Mouse (Mus musculus) embryonic facial prominence, embryonic 11.5 days (tissue): Measurements from ENCODE around the gene Gstt2. TPM values are rescaled to one million over a fixed set of nuclear protein-coding genes. Genes with fewer than 3 reads are reported as not detected.

Experiments used
- ATAC-seq: fragments of 200-750 bp; cut with Nextera tagmentation; replicated peaks from 2 replicates; pipeline ENCODE4 v1.8.0; 2017; ENCODE audit warnings: low read depth; ENCODE audit not compliant: insufficient number of reproducible peaks, low FRiP score, low TSS enrichment
- DNase-seq: peaks from one replicate; pipeline ENCODE4 v3.0.0-alpha.2; 2015; ENCODE audit warnings: low spot score
- H3K27ac ChIP-seq: fragments of 300-500 bp; sonication (generic); replicated peaks from 2 replicates; pipeline ENCODE4 v1.5.1; 2014; ENCODE audit warnings: mild to moderate bottlenecking, low read depth, low read length, control low read depth
- H3K27me3 ChIP-seq: fragments of 300-500 bp; sonication (generic); 2 replicates; pipeline ENCODE4 v1.6.1; 2014; ENCODE audit warnings: mild to moderate bottlenecking, low read length, moderate library complexity, mixed read lengths; ENCODE audit not compliant: control insufficient read depth, insufficient read depth
- H3K36me3 ChIP-seq: fragments of 300-500 bp; sonication (generic); replicated peaks from 2 replicates; pipeline ENCODE4 v1.6.1; 2014; ENCODE audit warnings: low read depth, mild to moderate bottlenecking, low read length, moderate library complexity, mixed read lengths; ENCODE audit not compliant: control insufficient read depth, insufficient read depth
- H3K4me1 ChIP-seq: fragments of 300-500 bp; sonication (generic); 2 replicates; pipeline ENCODE4 v1.6.1; 2014; ENCODE audit warnings: low read length, mixed read lengths; ENCODE audit not compliant: control insufficient read depth, insufficient read depth
- H3K4me2 ChIP-seq: fragments of 300-500 bp; sonication (generic); 2 replicates; pipeline ENCODE4 v1.6.1; 2014; ENCODE audit warnings: low read depth, mild to moderate bottlenecking, control low read depth, low read length, moderate library complexity
- H3K4me3 ChIP-seq: fragments of 300-500 bp; sonication (generic); 2 replicates; pipeline ENCODE4 v1.5.1; 2014; ENCODE audit warnings: low read depth, low read length, control low read depth
- H3K9ac ChIP-seq: fragments of 300-500 bp; sonication (generic); replicated peaks from 2 replicates; pipeline ENCODE4 v1.6.1; 2014; ENCODE audit warnings: mild to moderate bottlenecking, control low read depth, low read length
- H3K9me3 ChIP-seq: fragments of 300-500 bp; sonication (generic); replicated peaks from 2 replicates; pipeline ENCODE4 v1.6.1; 2016; ENCODE audit warnings: mild to moderate bottlenecking, low read length, inconsistent platforms, mixed read lengths; ENCODE audit not compliant: control insufficient read depth
- WGBS: fragments of 180-500 bp; shearing (Covaris S2); extraction: QIAGEN DNeasy Blood & Tissue Kit; methylation state at CpG from one replicate; pipeline ENCODE4 v1.1.7; 2014; 5-methylcytosine and 5-hydroxymethylcytosine counted together
- polyA plus RNA-seq: library from polyadenylated mRNA; unstranded; fragments of >200 nt; fragmentation: Nextera tagmentation; extraction: Ambion mirVana; gene quantifications from 2 replicates; pipeline ENCODE4 v1.2.1, GENCODE M21; 2014

The Gstt2 gene
- polyA plus RNA-seq, 1 experiment from 2014 or later = 8.8 TPM

GRCm38 (mm10) chr10:75804217-75804616 is 33.0 kb downstream of the Gstt2 start:
- H3K27ac ChIP-seq = no peak overlapping the region
- H3K27me3 ChIP-seq = no peaks in the 10 kb centered on the region
- H3K36me3 ChIP-seq = no peaks in the 10 kb centered on the region
- DNase-seq = no peak
- H3K4me1 ChIP-seq = no peaks in the 10 kb centered on the region
- H3K4me3 ChIP-seq = no peak overlapping the region
- H3K4me2 ChIP-seq = no peak overlapping the region
- 60% methylated on average over 2 of the region's 2 CpGs for WGBS
- no peak overlapping the region for H3K9ac ChIP-seq
- no peaks in the 10 kb centered on the region for H3K9me3 ChIP-seq
- ATAC-seq = no peak

GRCm38 (mm10) chr10:75798176-75798696 is 39.0 kb downstream of the Gstt2 start, which contains the start of gene Gstt1:
Gstt1 (minus strand) TSS chr10:75798584.
- ATAC-seq (peak; percentile 24; the same call in 1 of the 2 replicates), DNase-seq (peak; percentile 63)
- H3K27me3 ChIP-seq = no peaks in the 10 kb centered on the region; the same call in 1 of the 2 replicates
- 2% methylated on average over 18 of the region's 18 CpGs for WGBS
- H3K9ac ChIP-seq = peak within 1 kb of the TSS; percentile 53
- no peaks in the 10 kb centered on the region for H3K36me3 ChIP-seq
- H3K9me3 ChIP-seq = no peaks in the 10 kb centered on the region
- peak within 1 kb of the TSS; percentile 33 for H3K4me3 ChIP-seq
- peak within 1 kb of the TSS; percentile 74 for H3K4me2 ChIP-seq
- H3K27ac ChIP-seq = no peak within 1 kb of the TSS
- H3K4me1 ChIP-seq = no peaks in the 10 kb centered on the region

- peak overlapping the region; percentile 53 for H3K9ac ChIP-seq
- no peak overlapping the region for H3K27ac ChIP-seq
- H3K9me3 ChIP-seq = no peaks in the 10 kb centered on the region
- H3K27me3 ChIP-seq = no peaks in the 10 kb centered on the region; the same call in 1 of the 2 replicates
- H3K4me1 ChIP-seq = no peaks in the 10 kb centered on the region
- ATAC-seq (no peak), DNase-seq (peak; percentile 17)
- H3K36me3 ChIP-seq = no peaks in the 10 kb centered on the region
- WGBS = 2% methylated on average over 12 of the region's 12 CpGs
- H3K4me3 ChIP-seq = peak overlapping the region; percentile 33
- peak overlapping the region; percentile 74 for H3K4me2 ChIP-seq
Observed at GRCm38 (mm10) chr10:75797619-75798175, 39.5 kb downstream of the Gstt2 start.

GRCm38 (mm10) chr10:75796731-75797516 is 40.3 kb downstream of the Gstt2 start:
- DNase-seq = no peak
- no peaks in the 10 kb centered on the region for H3K9me3 ChIP-seq
- H3K27ac ChIP-seq = no peak overlapping the region
- ATAC-seq = no peak
- 46% methylated on average over 11 of the region's 11 CpGs for WGBS
- H3K4me1 ChIP-seq = no peaks in the 10 kb centered on the region
- H3K4me3 ChIP-seq = peak overlapping the region; percentile 33
- H3K36me3 ChIP-seq = no peaks in the 10 kb centered on the region
- H3K27me3 ChIP-seq = no peaks in the 10 kb centered on the region; the same call in 1 of the 2 replicates
- no peak overlapping the region for H3K9ac ChIP-seq
- H3K4me2 ChIP-seq = peak overlapping the region; percentile 74

GRCm38 (mm10) chr10:75794880-75795279 is 42.3 kb downstream of the Gstt2 start:
- DNase-seq (peak; percentile 38), ATAC-seq (no peak)
- Histone ChIP-seq H3K27ac (no peak overlapping the region), H3K4me1 (no peaks in the 10 kb centered on the region), H3K4me2 (no peak overlapping the region), H3K36me3 (no peaks in the 10 kb centered on the region), H3K9ac (no peak overlapping the region), H3K4me3 (no peak overlapping the region), H3K9me3 (no peaks in the 10 kb centered on the region), H3K27me3 (no peaks in the 10 kb centered on the region; the same call in 1 of the 2 replicates)
- WGBS = 31% methylated on average over 3 of the region's 3 CpGs

GRCm38 (mm10) chr10:75790773-75791172 is 46.5 kb downstream of the Gstt2 start:
- Histone ChIP-seq H3K4me1 (no peaks in the 10 kb centered on the region), H3K36me3 (no peaks in the 10 kb centered on the region), H3K27me3 (no peaks in the 10 kb centered on the region), H3K9ac (no peak overlapping the region), H3K27ac (no peak overlapping the region), H3K4me3 (no peak overlapping the region), H3K4me2 (no peak overlapping the region), H3K9me3 (no peaks in the 10 kb centered on the region)
- peak; percentile 39 for DNase-seq
- 18% methylated on average over 7 of the region's 7 CpGs for WGBS
- ATAC-seq = no peak

- Histone ChIP-seq H3K36me3 (no peaks in the 10 kb centered on the region), H3K9ac (no peak overlapping the region), H3K4me1 (no peaks in the 10 kb centered on the region), H3K4me3 (no peak overlapping the region), H3K27ac (no peak overlapping the region), H3K9me3 (no peaks in the 10 kb centered on the region), H3K27me3 (no peaks in the 10 kb centered on the region), H3K4me2 (no peak overlapping the region)
- WGBS = 87% methylated on average over 5 of the region's 5 CpGs
- DNase-seq (no peak), ATAC-seq (no peak)
Observed at GRCm38 (mm10) chr10:75789841-75790240, 47.4 kb downstream of the Gstt2 start.
